Mouse (Mus musculus): ENCODE results near the gene Igf2bp1. TPM values are rescaled to one million over a fixed set of nuclear protein-coding genes. Genes with fewer than 3 reads are reported as not detected.

Gene Igf2bp1
- polyA plus RNA-seq, 1 experiment, result not detected

DNA sequence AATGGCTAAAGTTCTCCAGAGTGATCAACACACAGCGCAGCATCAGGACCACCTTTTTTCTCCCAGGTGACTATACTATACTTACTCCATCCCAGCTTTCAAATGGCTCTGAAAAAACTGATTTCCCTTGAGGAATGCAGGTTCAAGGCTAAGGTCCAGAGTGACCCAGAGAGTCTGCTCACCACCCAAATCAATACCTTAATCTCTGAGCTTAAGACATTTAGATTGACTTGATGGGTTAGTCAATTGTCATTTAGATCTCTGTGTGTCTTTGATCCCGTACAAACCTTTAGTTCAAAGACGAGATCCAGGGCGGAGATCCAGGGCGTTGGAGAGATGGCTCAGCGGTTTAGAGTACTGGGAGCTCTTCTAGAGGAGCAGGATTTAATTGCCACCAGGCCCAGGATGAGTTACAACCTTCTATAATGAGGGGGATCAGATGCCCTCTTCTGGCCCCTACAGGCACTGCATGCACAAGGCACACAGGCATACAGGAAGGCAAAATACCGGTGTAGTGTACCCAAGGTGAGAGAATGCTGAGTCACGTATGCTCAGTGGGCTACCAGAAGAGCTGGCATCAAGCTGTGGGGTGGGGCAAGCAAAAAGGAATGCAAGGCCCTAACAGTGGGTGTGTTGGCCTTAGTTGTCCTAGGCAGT is 24.9 kb downstream of the Igf2bp1 start:
- 76% methylated on average over 8 of the region's 8 CpGs for WGBS
- Histone ChIP-seq H3K4me1 (ENCODE audit: control insufficient read depth, insufficient read depth, low read length) (no peaks in the 10 kb centered on the region), H3K4me3 (ENCODE audit: insufficient read depth, low read depth, low read length) (no peak overlapping the region), H3K27ac (ENCODE audit: insufficient read depth, low read depth, low read length) (no peak overlapping the region)
- TF ChIP-seq CTCF (IDR thresholded peaks at IDR 0.05; ENCODE audit: insufficient read depth, low read depth, low read length), result no peak
- TF ChIP-seq POLR2A (IDR thresholded peaks at IDR 0.05; ENCODE audit: insufficient read depth, low read depth, low read length), result no peak

DNA sequence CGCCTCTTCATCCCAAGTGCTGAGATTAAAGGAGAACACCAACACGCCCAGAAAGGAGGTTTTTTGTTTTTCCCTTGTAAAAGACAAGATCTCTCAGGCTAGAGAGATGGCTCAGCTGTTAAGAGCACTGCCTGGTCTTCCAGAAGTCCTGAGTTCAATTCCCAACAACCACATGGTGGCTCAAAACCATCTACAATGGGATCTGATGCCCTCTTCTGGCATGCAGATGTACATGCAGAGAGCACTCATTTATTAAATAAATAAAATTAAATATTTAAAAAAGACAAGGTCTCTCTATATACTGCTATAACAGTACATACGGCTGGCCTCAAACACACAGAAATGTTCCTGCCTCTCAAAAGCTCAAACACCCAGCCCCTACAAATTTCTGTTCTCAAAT is 27.3 kb downstream of the Igf2bp1 start:
- WGBS, result 93% methylated on average over 3 of the region's 3 CpGs

DNA sequence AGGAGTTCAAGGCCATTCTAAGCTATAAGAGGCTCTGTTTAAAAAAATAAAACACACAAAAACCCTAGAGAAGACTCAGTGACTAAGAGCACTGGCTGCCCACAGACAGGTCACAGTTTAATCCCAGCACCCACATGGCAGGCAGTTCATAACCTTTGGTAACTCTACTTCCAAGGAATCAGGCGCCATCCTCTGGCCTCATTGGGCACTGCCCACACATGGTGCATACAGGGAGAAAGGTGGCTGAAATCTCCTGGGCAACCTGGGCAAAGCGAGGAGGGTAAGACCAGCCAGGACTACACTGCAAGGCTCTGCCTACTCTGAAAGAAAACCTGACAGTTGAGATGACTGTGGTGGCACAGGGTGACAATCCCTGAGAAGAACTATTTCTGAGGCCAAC is 29.4 kb downstream of the Igf2bp1 start:
- TF ChIP-seq POLR2A (IDR thresholded peaks at IDR 0.05; ENCODE audit: insufficient read depth, low read depth, low read length) (no peak), CTCF (IDR thresholded peaks at IDR 0.05; ENCODE audit: insufficient read depth, low read depth, low read length) (no peak)
- Histone ChIP-seq H3K4me3 (ENCODE audit: insufficient read depth, low read depth, low read length) (no peak overlapping the region), H3K27ac (ENCODE audit: insufficient read depth, low read depth, low read length) (no peak overlapping the region), H3K4me1 (ENCODE audit: control insufficient read depth, insufficient read depth, low read length) (no peaks in the 10 kb centered on the region)
- 92% methylated on average over 2 of the region's 2 CpGs for WGBS

More for the DNA sequence above, 27.3 kb downstream of the Igf2bp1 start:
- H3K27ac ChIP-seq (ENCODE audit: insufficient read depth, low read depth, low read length), result no peak overlapping the region
- H3K4me3 ChIP-seq (ENCODE audit: insufficient read depth, low read depth, low read length), result no peak overlapping the region
- no peaks in the 10 kb centered on the region for H3K4me1 ChIP-seq (ENCODE audit: control insufficient read depth, insufficient read depth, low read length)
- TF ChIP-seq POLR2A (IDR thresholded peaks at IDR 0.05; ENCODE audit: insufficient read depth, low read depth, low read length), result no peak
- TF ChIP-seq CTCF (IDR thresholded peaks at IDR 0.05; ENCODE audit: insufficient read depth, low read depth, low read length), result no peak

DNA sequence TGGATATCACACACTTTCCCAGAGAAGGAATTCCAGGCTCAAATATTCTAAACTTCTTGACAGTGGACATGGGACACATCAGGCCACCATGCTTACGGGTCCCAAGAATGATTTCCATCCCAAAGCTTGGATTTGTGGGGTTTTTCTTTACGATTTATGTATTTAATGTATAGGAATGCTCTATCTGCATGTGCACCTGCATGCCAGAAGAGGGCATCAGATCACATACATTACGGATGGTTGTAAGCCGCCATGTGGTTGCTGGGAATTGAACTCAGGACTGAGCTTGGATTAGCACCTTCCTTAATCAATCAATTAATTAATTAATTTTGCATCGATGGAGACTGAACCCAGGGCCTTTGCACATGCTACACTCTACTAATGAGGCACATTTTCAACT is 30.0 kb downstream of the Igf2bp1 start:
- TF ChIP-seq CTCF (IDR thresholded peaks at IDR 0.05; ENCODE audit: insufficient read depth, low read depth, low read length) (no peak), POLR2A (IDR thresholded peaks at IDR 0.05; ENCODE audit: insufficient read depth, low read depth, low read length) (no peak)
- Histone ChIP-seq H3K4me1 (ENCODE audit: control insufficient read depth, insufficient read depth, low read length) (no peaks in the 10 kb centered on the region), H3K4me3 (ENCODE audit: insufficient read depth, low read depth, low read length) (no peak overlapping the region), H3K27ac (ENCODE audit: insufficient read depth, low read depth, low read length) (no peak overlapping the region)
- WGBS, result 95% methylated on average over 5 of the region's 5 CpGs

GRCm38 (mm10) chr11:95973187-95973586 is 32.6 kb downstream of the Igf2bp1 start:
- Histone ChIP-seq H3K4me3 (ENCODE audit: insufficient read depth, low read depth, low read length) (no peak overlapping the region), H3K27ac (ENCODE audit: insufficient read depth, low read depth, low read length) (no peak overlapping the region), H3K4me1 (ENCODE audit: control insufficient read depth, insufficient read depth, low read length) (no peaks in the 10 kb centered on the region)
- WGBS, result 84% methylated on average over 6 of the region's 6 CpGs
- no peak for TF ChIP-seq POLR2A (IDR thresholded peaks at IDR 0.05; ENCODE audit: insufficient read depth, low read depth, low read length)
- TF ChIP-seq CTCF (IDR thresholded peaks at IDR 0.05; ENCODE audit: insufficient read depth, low read depth, low read length), result no peak

- Histone ChIP-seq H3K27ac (ENCODE audit: insufficient read depth, low read depth, low read length) (no peak overlapping the region), H3K4me1 (ENCODE audit: control insufficient read depth, insufficient read depth, low read length) (no peaks in the 10 kb centered on the region), H3K4me3 (ENCODE audit: insufficient read depth, low read depth, low read length) (no peak overlapping the region)
- 83% methylated on average over 7 of the region's 7 CpGs for WGBS
- TF ChIP-seq POLR2A (IDR thresholded peaks at IDR 0.05; ENCODE audit: insufficient read depth, low read depth, low read length) (no peak), CTCF (IDR thresholded peaks at IDR 0.05; ENCODE audit: insufficient read depth, low read depth, low read length) (no peak)
Observed at GRCm38 (mm10) chr11:95963304-95963703, 42.4 kb downstream of the Igf2bp1 start.

GRCm38 (mm10) chr11:95959152-95959551 is 46.6 kb downstream of the Igf2bp1 start:
- H3K4me3 ChIP-seq (ENCODE audit: insufficient read depth, low read depth, low read length), result no peak overlapping the region
- H3K4me1 ChIP-seq (ENCODE audit: control insufficient read depth, insufficient read depth, low read length), result no peaks in the 10 kb centered on the region
- TF ChIP-seq POLR2A (IDR thresholded peaks at IDR 0.05; ENCODE audit: insufficient read depth, low read depth, low read length), result no peak
- no peak for TF ChIP-seq CTCF (IDR thresholded peaks at IDR 0.05; ENCODE audit: insufficient read depth, low read depth, low read length)
- 67% methylated on average over 6 of the region's 6 CpGs for WGBS
- H3K27ac ChIP-seq (ENCODE audit: insufficient read depth, low read depth, low read length), result no peak overlapping the region

GRCm38 (mm10) chr11:95958251-95958650 is 47.5 kb downstream of the Igf2bp1 start:
- WGBS, result 73% methylated on average over 9 of the region's 9 CpGs
- TF ChIP-seq POLR2A (IDR thresholded peaks at IDR 0.05; ENCODE audit: insufficient read depth, low read depth, low read length), result no peak
- TF ChIP-seq CTCF (IDR thresholded peaks at IDR 0.05; ENCODE audit: insufficient read depth, low read depth, low read length), result no peak
- no peaks in the 10 kb centered on the region for H3K4me1 ChIP-seq (ENCODE audit: control insufficient read depth, insufficient read depth, low read length)

GRCm38 (mm10) chr11:95957407-95957806 is 48.3 kb downstream of the Igf2bp1 start:
- Histone ChIP-seq H3K4me3 (ENCODE audit: insufficient read depth, low read depth, low read length) (no peak overlapping the region), H3K27ac (ENCODE audit: insufficient read depth, low read depth, low read length) (no peak overlapping the region), H3K4me1 (ENCODE audit: control insufficient read depth, insufficient read depth, low read length) (no peaks in the 10 kb centered on the region)
- TF ChIP-seq CTCF (IDR thresholded peaks at IDR 0.05; ENCODE audit: insufficient read depth, low read depth, low read length) (no peak), POLR2A (IDR thresholded peaks at IDR 0.05; ENCODE audit: insufficient read depth, low read depth, low read length) (no peak)
- WGBS, result 43% methylated on average over 7 of the region's 7 CpGs

More at GRCm38 (mm10) chr11:95958251-95958650, 47.5 kb downstream of the Igf2bp1 start:
- H3K27ac ChIP-seq (ENCODE audit: insufficient read depth, low read depth, low read length), result no peak overlapping the region
- no peak overlapping the region for H3K4me3 ChIP-seq (ENCODE audit: insufficient read depth, low read depth, low read length)
